Mouse (Mus musculus) megakaryocyte, adult 5-6 weeks (primary cell): ENCODE data around the gene Fam189a1. TPM values are rescaled to one million over a fixed set of nuclear protein-coding genes. Genes with fewer than 3 reads are reported as not detected.

Experiments
- ATAC-seq: 2 replicates; pipeline ENCODE4 v1.8.0; 2016; ENCODE audit warnings: mild to moderate bottlenecking, inconsistent platforms; ENCODE audit not compliant: poor library complexity, severe bottlenecking
- total RNA-seq, 2 experiments: library from RNA; stranded (forward) in 1 of 2; stranded (reverse) in 1 of 2; fragments of 153-499, 151-499 nt in 1 of 2; fragments of 221-1000, 200-1000 nt in 1 of 2; gene quantifications; 2 replicates each; pipeline versions ENCODE4 v1.2.3 to v1.2.4; 2015 to 2017

Gene Fam189a1
- total RNA-seq (2015) (not detected in 2 replicates), total RNA-seq (2017) (0.07 TPM in 1 of 2 replicates, not detected in the other)

- ATAC-seq, result no peak
Measured at GRCm38 (mm10) chr7:65156514-65156911, at the start of gene Fam189a1. Fam189a1 (minus strand) TSS chr7:65156570.

GRCm38 (mm10) chr7:65206021-65206420, 49.7 kb upstream of the Fam189a1 start:
- ATAC-seq, result no peak

DNA sequence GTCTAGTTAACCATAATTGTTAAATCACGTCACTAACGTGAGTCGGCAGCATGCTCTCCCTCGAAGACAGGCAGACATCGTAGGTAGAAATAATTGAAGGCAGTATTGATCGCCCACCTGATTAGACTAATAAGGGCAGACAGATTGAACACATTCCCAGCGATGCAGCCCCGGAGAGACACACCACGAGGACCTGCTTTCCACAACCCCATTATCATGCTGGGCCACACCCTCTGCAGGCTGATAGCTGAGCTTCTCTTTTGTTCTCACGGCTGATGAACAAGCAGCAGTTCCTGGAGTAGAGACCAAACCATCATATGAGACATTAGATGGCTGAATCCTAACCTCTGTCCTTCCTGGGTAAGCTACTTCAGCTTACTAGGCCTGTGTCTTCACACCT, 46.3 kb upstream of the Fam189a1 start:
- ATAC-seq, result no peak

DNA sequence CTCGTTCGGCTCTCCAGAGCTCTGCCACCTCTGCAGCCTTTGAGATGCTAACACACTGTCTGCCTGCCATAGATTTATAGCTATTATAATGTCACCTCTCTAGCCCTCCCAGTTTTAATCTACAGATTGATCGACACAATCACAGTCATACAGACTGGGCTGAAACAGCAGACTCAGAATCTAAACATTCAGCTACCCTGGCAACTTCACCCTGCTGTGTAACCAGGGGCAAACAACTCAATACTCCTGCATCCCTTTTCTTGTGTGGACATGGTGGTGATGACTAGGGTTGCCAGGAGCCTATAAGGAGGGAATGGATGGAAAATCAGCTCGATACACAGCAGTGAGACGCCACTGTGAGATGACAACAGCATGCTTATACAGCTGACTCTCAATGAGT, 24.3 kb upstream of the Fam189a1 start:
- no peak for ATAC-seq

GRCm38 (mm10) chr7:65170762-65171161, 14.4 kb upstream of the Fam189a1 start:
- ATAC-seq, result no peak

GRCm38 (mm10) chr7:65157031-65158025, 958 bp upstream of the Fam189a1 start:
- no peak for ATAC-seq

DNA sequence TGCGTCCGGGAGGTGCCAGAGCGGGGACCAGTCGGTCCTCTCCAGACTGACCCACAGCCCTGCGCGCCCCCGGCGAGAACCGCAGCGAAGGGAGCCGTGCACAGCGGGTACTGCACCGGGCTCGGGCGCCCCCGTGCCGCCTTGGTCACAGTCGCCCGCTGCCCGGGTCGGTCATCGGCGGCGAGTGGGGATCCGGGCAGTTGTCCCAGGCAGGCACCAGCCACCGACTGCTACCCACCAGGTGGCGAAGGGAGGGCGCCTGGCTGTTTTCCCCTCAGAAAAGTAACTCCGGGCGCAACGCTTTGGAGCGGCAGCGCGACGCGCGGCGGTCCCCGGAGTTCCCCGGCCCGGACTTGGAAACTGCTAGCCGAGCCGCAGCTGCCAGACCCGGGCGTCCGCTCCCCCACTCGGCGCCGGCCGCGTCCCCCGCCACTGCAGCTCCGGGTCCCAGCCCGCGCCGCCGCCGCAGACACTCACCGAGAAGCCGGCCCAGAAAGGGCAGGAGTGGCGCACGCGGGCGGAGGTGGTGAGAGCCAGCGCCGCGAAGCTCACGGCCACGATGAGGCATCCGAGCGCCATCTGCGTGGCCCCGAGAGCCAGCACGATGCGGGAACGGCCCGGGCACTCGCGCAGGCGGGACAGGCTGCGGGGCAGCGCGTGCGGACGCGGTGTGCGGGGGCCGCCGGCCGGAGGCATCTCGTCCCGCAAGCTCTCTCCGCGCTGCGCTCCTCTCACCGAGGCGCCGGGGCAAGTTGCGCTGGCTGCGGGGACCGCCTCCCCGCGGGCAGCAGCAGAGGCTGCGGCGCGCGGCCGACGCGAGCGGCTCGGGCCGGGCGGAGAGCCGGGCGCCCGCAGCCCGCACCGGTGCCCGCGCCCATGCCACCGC, 499 bp downstream of the Fam189a1 start:
- no peak for ATAC-seq

- no peak for ATAC-seq
Measured at GRCm38 (mm10) chr7:65154576-65154975, 1.8 kb downstream of the Fam189a1 start.

- ATAC-seq, result no peak
Measured at GRCm38 (mm10) chr7:65153846-65154245, 2.5 kb downstream of the Fam189a1 start.

DNA sequence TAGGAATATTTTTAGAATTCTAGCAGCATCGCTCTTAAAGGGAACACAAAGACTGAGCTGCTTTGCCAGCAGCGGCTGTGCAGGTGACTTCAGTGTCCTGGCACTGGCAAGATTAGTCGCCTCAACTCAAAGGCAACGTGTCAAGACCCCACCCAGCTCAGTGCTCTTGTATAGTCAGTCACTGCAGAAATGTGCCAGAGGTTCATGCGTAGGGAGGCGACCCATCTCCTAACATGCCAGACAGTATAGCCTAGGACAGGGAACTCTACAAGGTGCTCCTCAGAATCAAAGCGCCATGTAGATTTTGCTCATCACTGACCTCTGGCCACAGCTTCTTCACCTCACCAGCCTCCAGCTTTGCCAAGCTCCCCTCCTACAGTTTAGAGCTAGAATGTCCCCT, 4.8 kb downstream of the Fam189a1 start:
- ATAC-seq, result no peak

DNA sequence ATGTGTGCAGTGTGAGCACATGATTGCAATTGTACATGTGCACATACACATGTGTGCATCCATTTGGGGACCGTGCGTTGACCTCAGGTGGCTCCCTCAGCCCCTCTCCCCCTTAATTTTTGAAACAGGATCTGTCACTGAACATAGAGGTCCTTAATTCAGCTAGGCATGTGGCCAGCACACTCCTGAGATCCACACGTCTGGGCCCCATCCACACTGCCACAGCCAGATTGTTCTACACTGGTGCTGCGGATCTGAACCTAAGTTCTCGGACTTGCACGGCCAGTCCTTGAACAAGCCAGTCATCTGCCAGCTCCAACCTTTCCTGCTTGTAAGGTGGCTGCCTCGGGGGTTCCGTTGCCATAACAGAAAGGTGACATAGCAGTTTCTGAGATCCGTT, 7.3 kb downstream of the Fam189a1 start:
- no peak for ATAC-seq

GRCm38 (mm10) chr7:65144881-65145280, 11.5 kb downstream of the Fam189a1 start:
- ATAC-seq, result no peak

- no peak for ATAC-seq
Measured at GRCm38 (mm10) chr7:65141907-65142698, 14.3 kb downstream of the Fam189a1 start.

DNA sequence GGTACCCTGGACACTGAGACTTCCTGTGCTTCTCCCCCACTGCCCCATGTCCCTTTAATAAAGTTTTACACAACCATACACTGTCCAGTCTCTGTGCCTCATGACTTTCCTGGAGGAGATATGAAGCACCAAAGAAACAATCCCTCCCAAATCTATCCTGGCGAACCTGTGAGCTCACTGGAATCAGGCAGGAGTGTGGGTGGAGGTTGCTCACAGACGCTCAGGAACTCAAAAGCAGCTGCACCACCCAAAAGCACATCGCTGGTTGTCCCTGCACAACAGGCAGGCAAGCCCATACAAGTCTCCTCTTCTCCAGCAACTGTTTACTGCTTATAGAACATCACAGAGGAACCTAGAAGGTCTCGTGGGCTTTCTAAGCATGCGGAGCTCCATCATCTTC, 15.5 kb downstream of the Fam189a1 start:
- ATAC-seq, result no peak

GRCm38 (mm10) chr7:65140099-65140498, 16.3 kb downstream of the Fam189a1 start:
- ATAC-seq, result no peak

GRCm38 (mm10) chr7:65123766-65124165, 32.6 kb downstream of the Fam189a1 start:
- ATAC-seq, result no peak

GRCm38 (mm10) chr7:65116903-65117302, 39.5 kb downstream of the Fam189a1 start:
- ATAC-seq, result no peak

- ATAC-seq, result no peak
Measured at GRCm38 (mm10) chr7:65115366-65115765, 41.0 kb downstream of the Fam189a1 start.

DNA sequence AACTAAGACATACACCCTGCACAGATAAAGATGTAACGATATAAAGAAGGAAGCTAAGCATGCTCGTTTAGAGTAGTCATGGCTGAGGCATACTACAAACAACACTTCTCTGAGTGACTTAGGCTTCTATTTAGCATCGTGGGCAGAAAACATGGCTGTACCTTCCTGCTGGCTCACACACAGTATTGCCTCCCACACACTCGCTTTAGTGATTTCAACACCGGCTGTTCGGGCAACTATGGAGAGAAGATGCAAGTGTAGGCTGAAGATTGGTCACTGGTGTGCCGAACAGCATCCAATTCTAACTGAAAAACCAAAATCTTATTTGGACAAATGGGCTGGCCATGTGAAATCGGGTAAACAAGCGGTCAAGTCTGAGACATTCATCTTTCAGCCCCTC, 44.7 kb downstream of the Fam189a1 start:
- no peak for ATAC-seq

DNA sequence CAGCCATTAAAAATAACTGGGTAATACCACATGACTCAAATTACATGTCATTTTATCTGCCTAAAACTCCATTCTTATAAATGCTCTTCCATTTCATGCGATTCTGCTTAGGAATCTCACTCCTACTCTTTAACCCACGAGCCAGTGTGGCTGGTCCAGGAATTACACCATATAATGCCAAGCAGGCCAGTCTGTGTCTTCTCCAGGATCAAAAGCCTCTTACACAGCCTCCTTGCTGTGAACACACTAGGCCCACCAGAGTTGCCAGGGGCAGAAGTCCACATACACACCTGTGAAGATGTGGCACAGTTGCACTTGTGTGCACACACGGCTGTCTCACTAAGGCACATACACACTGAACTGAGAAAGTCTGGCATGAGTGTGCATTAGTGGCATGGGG, 50.8 kb downstream of the Fam189a1 start:
- ATAC-seq, result no peak

DNA sequence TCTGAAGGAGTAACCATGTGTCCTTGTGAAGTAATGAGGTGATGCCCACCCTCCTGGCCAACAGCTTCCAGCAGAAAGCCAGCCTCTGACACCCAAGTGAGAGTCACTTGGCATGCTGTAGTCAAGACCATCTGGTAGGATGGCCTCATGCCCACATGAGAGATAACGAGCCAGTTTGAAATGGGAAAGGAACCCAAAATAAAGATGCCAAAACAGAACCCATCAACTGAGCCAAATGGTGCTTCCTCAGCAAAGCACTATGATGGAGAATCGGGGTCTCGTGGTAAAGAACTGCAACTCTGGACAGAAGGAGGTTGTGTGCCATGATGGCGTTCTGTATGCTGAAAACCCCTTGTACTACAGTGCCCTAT, 51.3 kb downstream of the Fam189a1 start:
- no peak for ATAC-seq
